Mouse (Mus musculus) heart, embryonic 13.5 days (tissue): ENCODE data around the gene Grin2b. TPM values are rescaled to one million over a fixed set of nuclear protein-coding genes. Genes with fewer than 3 reads are reported as not detected.
"Not testable (repeated sequence)": the region's sequence is repeated elsewhere in the genome, so short reads cannot be mapped to it uniquely, and the experiment has no call there.

Source experiments
- ATAC-seq: fragments of 200-750 bp; cut with Nextera tagmentation; 2 replicates; pipeline ENCODE4 v1.8.0; 2017; ENCODE audit warnings: moderate TSS enrichment; ENCODE audit not compliant: insufficient number of reproducible peaks, low FRiP score, low TSS enrichment; ENCODE audit errors: extremely low read depth
- H3K27ac ChIP-seq: fragments of 300-500 bp; sonication (generic); replicated peaks from 2 replicates; pipeline ENCODE4 v1.5.1; 2015; ENCODE audit warnings: moderate library complexity, mild to moderate bottlenecking, inconsistent platforms
- H3K27me3 ChIP-seq: fragments of 300-500 bp; sonication (generic); replicated peaks from 2 replicates; pipeline ENCODE4 v1.6.1; 2015; ENCODE audit warnings: mild to moderate bottlenecking, inconsistent platforms
- H3K36me3 ChIP-seq: fragments of 300-500 bp; sonication (generic); 2 replicates; pipeline ENCODE4 v1.6.1; 2015; ENCODE audit warnings: mild to moderate bottlenecking, inconsistent platforms
- H3K4me1 ChIP-seq: fragments of 300-500 bp; sonication (generic); 2 replicates; pipeline ENCODE4 v1.6.1; 2015; ENCODE audit warnings: inconsistent platforms
- H3K4me2 ChIP-seq: fragments of 300-500 bp; sonication (generic); 2 replicates; pipeline ENCODE4 v1.6.1; 2015; ENCODE audit warnings: inconsistent platforms, mild to moderate bottlenecking, moderate library complexity
- H3K4me3 ChIP-seq: fragments of 300-500 bp; sonication (generic); 2 replicates; pipeline ENCODE4 v1.5.1; 2015; ENCODE audit warnings: moderate library complexity, mild to moderate bottlenecking, inconsistent platforms
- H3K9ac ChIP-seq: fragments of 300-500 bp; sonication (generic); 2 replicates; pipeline ENCODE4 v1.6.1; 2015; ENCODE audit warnings: inconsistent platforms, mild to moderate bottlenecking, moderate library complexity
- H3K9me3 ChIP-seq: fragments of 300-500 bp; sonication (generic); 2 replicates; pipeline ENCODE4 v1.6.1; 2016; ENCODE audit warnings: inconsistent platforms
- WGBS: fragments of 180-500 bp; shearing (Covaris S2); methylation state at CpG from one replicate; pipeline ENCODE4 v1.1.7; 2015; ENCODE audit warnings: mixed read lengths; 5-methylcytosine and 5-hydroxymethylcytosine counted together
- polyA plus RNA-seq: library from polyadenylated mRNA; unstranded; fragments of >200 nt; fragmentation: Nextera tagmentation; extraction: Ambion mirVana; gene quantifications from 2 replicates; pipeline ENCODE4 v1.2.1, GENCODE M21; 2015

Gene Grin2b
- polyA plus RNA-seq, 1 experiment from 2014 or later = 0.05 TPM

GRCm38 (mm10) chr6:135832041-135832440 is 341.3 kb downstream of the Grin2b start:
- no peaks in the 10 kb centered on the region for H3K36me3 ChIP-seq
- no peaks in the 10 kb centered on the region for H3K9me3 ChIP-seq
- ATAC-seq = no peak
- H3K27me3 ChIP-seq = no peaks in the 10 kb centered on the region
- H3K4me3 ChIP-seq = no peak overlapping the region
- no peaks in the 10 kb centered on the region for H3K4me1 ChIP-seq
- H3K9ac ChIP-seq = no peak overlapping the region
- H3K27ac ChIP-seq = no peak overlapping the region
- 69% methylated on average over 3 of the region's 3 CpGs for WGBS
- H3K4me2 ChIP-seq = no peak overlapping the region

- H3K27me3 ChIP-seq = no peaks in the 10 kb centered on the region
- no peak overlapping the region for H3K27ac ChIP-seq
- no peak overlapping the region for H3K4me2 ChIP-seq
- no peaks in the 10 kb centered on the region for H3K9me3 ChIP-seq
- no peaks in the 10 kb centered on the region for H3K36me3 ChIP-seq
- no peak for ATAC-seq
- 76% methylated on average over 1 of the region's 1 CpGs for WGBS
- no peak overlapping the region for H3K9ac ChIP-seq
- no peaks in the 10 kb centered on the region for H3K4me1 ChIP-seq
- H3K4me3 ChIP-seq = no peak overlapping the region
These were observed 342.3 kb downstream of the Grin2b start for GRCm38 (mm10) chr6:135831032-135831431.

GRCm38 (mm10) chr6:135829458-135829857 is 343.9 kb downstream of the Grin2b start:
- Histone ChIP-seq H3K27ac (no peak overlapping the region), H3K9me3 (no peaks in the 10 kb centered on the region), H3K4me3 (no peak overlapping the region), H3K36me3 (no peaks in the 10 kb centered on the region), H3K27me3 (no peaks in the 10 kb centered on the region), H3K4me1 (no peaks in the 10 kb centered on the region), H3K4me2 (no peak overlapping the region), H3K9ac (no peak overlapping the region)
- no peak for ATAC-seq
- WGBS = 76% methylated on average over 7 of the region's 7 CpGs

GRCm38 (mm10) chr6:135828976-135829375 is 344.3 kb downstream of the Grin2b start:
- Histone ChIP-seq H3K4me3 (no peak overlapping the region), H3K4me2 (no peak overlapping the region), H3K36me3 (no peaks in the 10 kb centered on the region), H3K27ac (no peak overlapping the region), H3K9me3 (no peaks in the 10 kb centered on the region), H3K4me1 (no peaks in the 10 kb centered on the region), H3K27me3 (no peaks in the 10 kb centered on the region), H3K9ac (no peak overlapping the region)
- no peak for ATAC-seq
- 59% methylated on average over 4 of the region's 4 CpGs for WGBS

GRCm38 (mm10) chr6:135827942-135828341 is 345.4 kb downstream of the Grin2b start:
- ATAC-seq = no peak
- H3K4me3 ChIP-seq = no peak overlapping the region

GRCm38 (mm10) chr6:135827317-135827716 is 346.0 kb downstream of the Grin2b start:
- WGBS = 75% methylated on average over 3 of the region's 3 CpGs
- Histone ChIP-seq H3K9ac (no peak overlapping the region), H3K4me2 (no peak overlapping the region), H3K9me3 (no peaks in the 10 kb centered on the region), H3K27me3 (no peaks in the 10 kb centered on the region), H3K4me3 (no peak overlapping the region), H3K4me1 (no peaks in the 10 kb centered on the region), H3K36me3 (no peaks in the 10 kb centered on the region), H3K27ac (no peak overlapping the region)
- no peak for ATAC-seq

More at GRCm38 (mm10) chr6:135827942-135828341, 345.4 kb downstream of the Grin2b start:
- no peaks in the 10 kb centered on the region for H3K27me3 ChIP-seq
- 13% methylated on average over 4 of the region's 4 CpGs for WGBS
- H3K4me1 ChIP-seq = no peaks in the 10 kb centered on the region
- H3K27ac ChIP-seq = no peak overlapping the region
- no peak overlapping the region for H3K9ac ChIP-seq
- H3K9me3 ChIP-seq = no peaks in the 10 kb centered on the region
- H3K4me2 ChIP-seq = no peak overlapping the region
- H3K36me3 ChIP-seq = no peaks in the 10 kb centered on the region

GRCm38 (mm10) chr6:135826776-135827175 is 346.5 kb downstream of the Grin2b start:
- not testable (repeated sequence) for ATAC-seq, H3K9ac ChIP-seq, H3K36me3 ChIP-seq, H3K9me3 ChIP-seq, H3K27ac ChIP-seq, H3K4me2 ChIP-seq, H3K4me3 ChIP-seq, H3K27me3 ChIP-seq, H3K4me1 ChIP-seq
- WGBS = 90% methylated on average over 7 of the region's 7 CpGs

- Histone ChIP-seq H3K4me3 (no peak overlapping the region), H3K36me3 (no peaks in the 10 kb centered on the region), H3K27me3 (0 out of 2 replicates have a peak, but pooled peaks cover 4% of the 10 kb centered on the region), H3K4me1 (no peaks in the 10 kb centered on the region), H3K9me3 (no peaks in the 10 kb centered on the region), H3K9ac (no peak overlapping the region), H3K4me2 (no peak overlapping the region), H3K27ac (no peak overlapping the region)
- no peak for ATAC-seq
- WGBS = 76% methylated on average over 2 of the region's 2 CpGs
These were observed 355.9 kb downstream of the Grin2b start for GRCm38 (mm10) chr6:135817391-135817790.

- Histone ChIP-seq H3K27ac (no peak overlapping the region), H3K27me3 (no peaks in the 10 kb centered on the region), H3K4me3 (no peak overlapping the region), H3K4me1 (no peaks in the 10 kb centered on the region), H3K4me2 (no peak overlapping the region), H3K9ac (no peak overlapping the region), H3K9me3 (no peaks in the 10 kb centered on the region), H3K36me3 (no peaks in the 10 kb centered on the region)
- ATAC-seq = no peak
- 77% methylated on average over 7 of the region's 7 CpGs for WGBS
These were observed 359.6 kb downstream of the Grin2b start for GRCm38 (mm10) chr6:135813755-135814154.

- Histone ChIP-seq H3K27me3 (no peaks in the 10 kb centered on the region), H3K4me1 (no peaks in the 10 kb centered on the region), H3K4me3 (no peak overlapping the region), H3K27ac (no peak overlapping the region), H3K9me3 (no peaks in the 10 kb centered on the region), H3K36me3 (no peaks in the 10 kb centered on the region), H3K4me2 (no peak overlapping the region), H3K9ac (no peak overlapping the region)
- ATAC-seq = no peak
- 78% methylated on average over 9 of the region's 9 CpGs for WGBS
These were observed 367.9 kb downstream of the Grin2b start for GRCm38 (mm10) chr6:135805436-135805835.

- WGBS = 55% methylated on average over 8 of the region's 8 CpGs
- Histone ChIP-seq H3K27me3 (no peaks in the 10 kb centered on the region), H3K9ac (no peak overlapping the region), H3K36me3 (no peaks in the 10 kb centered on the region), H3K27ac (no peak overlapping the region), H3K4me1 (peaks cover 4% of the 10 kb centered on the region; the same call in 1 of the 2 replicates), H3K9me3 (no peaks in the 10 kb centered on the region), H3K4me2 (no peak overlapping the region), H3K4me3 (no peak overlapping the region)
- ATAC-seq = no peak
These were observed 373.4 kb downstream of the Grin2b start for GRCm38 (mm10) chr6:135799949-135800348.

- WGBS = 67% methylated on average over 13 of the region's 13 CpGs
- Histone ChIP-seq H3K9ac (no peak overlapping the region), H3K4me2 (no peak overlapping the region), H3K27me3 (no peaks in the 10 kb centered on the region), H3K27ac (no peak overlapping the region), H3K4me1 (peaks cover 4% of the 10 kb centered on the region; the same call in 1 of the 2 replicates), H3K36me3 (no peaks in the 10 kb centered on the region), H3K9me3 (no peaks in the 10 kb centered on the region), H3K4me3 (no peak overlapping the region)
- ATAC-seq = no peak
These were observed 374.9 kb downstream of the Grin2b start for GRCm38 (mm10) chr6:135798202-135798992.
